Mouse (Mus musculus): ENCODE results near the gene Gm5617. TPM values are rescaled to one million over a fixed set of nuclear protein-coding genes. Genes with fewer than 3 reads are reported as not detected.
"Not testable (repeated sequence)": the region's sequence is repeated elsewhere in the genome, so short reads cannot be mapped to it uniquely, and the experiment has no call there.

The Gm5617 gene
- total and polyA plus RNA-seq, 2 experiments, result 29.4 to 82.8 TPM

DNA sequence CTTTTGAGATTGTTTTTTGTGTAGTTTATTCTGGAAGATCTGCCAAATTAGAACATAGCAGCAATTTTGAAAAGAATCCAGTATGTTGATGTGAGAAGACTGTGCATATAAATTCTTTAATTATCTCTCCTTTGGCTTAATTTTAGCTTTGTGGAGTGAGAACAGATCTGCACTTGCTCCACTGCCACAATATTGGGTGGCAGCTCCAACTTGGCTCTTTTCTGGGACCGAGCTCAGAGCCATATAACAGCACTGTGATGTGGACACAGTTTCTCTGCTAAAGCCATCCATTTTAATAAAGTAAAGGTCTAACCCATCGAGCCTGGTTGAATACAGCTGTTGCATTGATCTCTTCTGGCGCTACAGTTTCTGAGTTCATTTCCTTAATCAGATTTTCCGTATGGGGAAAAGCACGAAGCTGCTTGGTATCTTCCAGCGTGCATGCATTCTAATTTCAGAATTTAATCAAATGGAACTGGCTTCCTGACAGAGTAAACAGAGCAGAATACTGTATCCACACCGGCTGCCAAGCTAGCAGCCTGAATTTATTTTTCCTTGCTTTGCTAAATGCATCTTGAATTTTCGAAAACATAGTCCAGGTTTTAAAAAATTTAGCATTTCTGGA is 9.6 kb downstream of the Gm5617 start:
- DNase-seq (ENCODE audit: extremely low read depth, low read depth, low spot score), result no peak
- no peaks in the 10 kb centered on the region for H3K36me3 ChIP-seq (ENCODE audit: control insufficient read depth, insufficient read depth, low read length)
- TF ChIP-seq POLR2A (IDR thresholded peaks at IDR 0.05; ENCODE audit: extremely low read depth, insufficient read depth, low read length) (no peak), CTCF (IDR thresholded peaks at IDR 0.05; ENCODE audit: low read depth, low read length) (no peak)
- no peak overlapping the region for H3K4me3 ChIP-seq (ENCODE audit: insufficient read depth, low read depth, low read length)
- no peaks in the 10 kb centered on the region for H3K4me1 ChIP-seq (ENCODE audit: control insufficient read depth, insufficient read depth, low read length)
- H3K27ac ChIP-seq (replicated peaks; ENCODE audit: insufficient read depth, low read depth, low read length), result no peak overlapping the region
- 71% methylated on average over 8 of the region's 8 CpGs for WGBS
- no peak overlapping the region for H3K9ac ChIP-seq (ENCODE audit: low read depth, low read length)
- no peaks in the 10 kb centered on the region for H3K79me2 ChIP-seq (ENCODE audit: control insufficient read depth, insufficient read depth, low read length)
- no peaks in the 10 kb centered on the region for H3K27me3 ChIP-seq (ENCODE audit: control insufficient read depth, insufficient read depth, low read length)

DNA sequence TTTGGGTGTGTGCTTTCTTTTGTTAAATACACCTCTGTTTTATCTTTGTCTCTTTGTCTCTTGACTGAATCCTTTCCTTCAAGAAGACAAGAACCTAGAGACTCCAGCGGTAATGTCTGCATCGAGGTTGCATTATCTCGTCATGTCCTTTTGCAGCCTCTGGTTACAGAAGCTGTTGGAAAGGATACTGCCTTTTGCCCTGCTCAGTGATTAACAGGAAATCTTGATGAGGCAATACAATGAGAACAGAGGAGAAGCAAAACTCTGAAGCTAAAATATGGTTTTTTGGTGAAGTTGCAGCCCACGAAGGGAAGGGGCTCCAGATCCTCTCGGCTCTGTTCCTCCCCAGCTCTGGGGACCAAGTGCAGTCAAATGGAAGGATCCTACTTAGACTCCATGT is 14.9 kb downstream of the Gm5617 start:
- Histone ChIP-seq H3K4me1 (ENCODE audit: control insufficient read depth, insufficient read depth, low read length) (no peaks in the 10 kb centered on the region), H3K27me3 (ENCODE audit: control insufficient read depth, insufficient read depth, low read length) (no peaks in the 10 kb centered on the region), H3K27ac (replicated peaks; ENCODE audit: insufficient read depth, low read depth, low read length) (no peak overlapping the region), H3K9ac (ENCODE audit: low read depth, low read length) (no peak overlapping the region), H3K36me3 (ENCODE audit: control insufficient read depth, insufficient read depth, low read length) (no peaks in the 10 kb centered on the region), H3K4me3 (ENCODE audit: insufficient read depth, low read depth, low read length) (no peak overlapping the region), H3K79me2 (ENCODE audit: control insufficient read depth, insufficient read depth, low read length) (no peaks in the 10 kb centered on the region)
- TF ChIP-seq POLR2A (IDR thresholded peaks at IDR 0.05; ENCODE audit: extremely low read depth, insufficient read depth, low read length), result no peak
- no peak for TF ChIP-seq CTCF (IDR thresholded peaks at IDR 0.05; ENCODE audit: low read depth, low read length)
- WGBS, result 81% methylated on average over 5 of the region's 5 CpGs
- DNase-seq (ENCODE audit: extremely low read depth, low read depth, low spot score), result no peak

DNA sequence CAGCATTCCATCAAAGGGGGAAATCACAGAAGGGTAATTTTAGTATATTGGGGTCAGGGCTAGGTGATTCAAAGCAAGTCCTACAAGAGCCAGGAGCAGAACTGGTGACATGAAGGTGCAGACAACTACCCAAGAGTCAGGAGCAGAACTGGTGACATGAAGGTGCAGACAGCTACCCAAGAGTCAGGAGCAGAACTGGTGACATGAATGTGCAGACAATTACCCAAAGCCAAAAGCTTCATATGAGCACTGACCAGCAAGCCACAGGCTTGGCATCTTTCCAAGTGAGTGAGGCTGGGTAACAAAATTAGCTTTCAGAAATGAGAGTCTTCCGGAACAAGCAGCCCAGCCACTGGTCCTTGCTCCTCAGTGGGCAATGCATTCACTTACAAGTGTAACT is 20.1 kb downstream of the Gm5617 start:
- WGBS, result 79% methylated on average over 1 of the region's 1 CpGs
- Histone ChIP-seq H3K4me3 (ENCODE audit: insufficient read depth, low read depth, low read length) (no peak overlapping the region), H3K79me2 (ENCODE audit: control insufficient read depth, insufficient read depth, low read length) (no peaks in the 10 kb centered on the region), H3K9ac (ENCODE audit: low read depth, low read length) (no peak overlapping the region), H3K27me3 (ENCODE audit: control insufficient read depth, insufficient read depth, low read length) (no peaks in the 10 kb centered on the region), H3K4me1 (ENCODE audit: control insufficient read depth, insufficient read depth, low read length) (no peaks in the 10 kb centered on the region), H3K27ac (replicated peaks; ENCODE audit: insufficient read depth, low read depth, low read length) (no peak overlapping the region), H3K36me3 (ENCODE audit: control insufficient read depth, insufficient read depth, low read length) (no peaks in the 10 kb centered on the region)
- no peak for DNase-seq (ENCODE audit: extremely low read depth, low read depth, low spot score)
- TF ChIP-seq CTCF (IDR thresholded peaks at IDR 0.05; ENCODE audit: low read depth, low read length) (no peak), POLR2A (IDR thresholded peaks at IDR 0.05; ENCODE audit: extremely low read depth, insufficient read depth, low read length) (no peak)

DNA sequence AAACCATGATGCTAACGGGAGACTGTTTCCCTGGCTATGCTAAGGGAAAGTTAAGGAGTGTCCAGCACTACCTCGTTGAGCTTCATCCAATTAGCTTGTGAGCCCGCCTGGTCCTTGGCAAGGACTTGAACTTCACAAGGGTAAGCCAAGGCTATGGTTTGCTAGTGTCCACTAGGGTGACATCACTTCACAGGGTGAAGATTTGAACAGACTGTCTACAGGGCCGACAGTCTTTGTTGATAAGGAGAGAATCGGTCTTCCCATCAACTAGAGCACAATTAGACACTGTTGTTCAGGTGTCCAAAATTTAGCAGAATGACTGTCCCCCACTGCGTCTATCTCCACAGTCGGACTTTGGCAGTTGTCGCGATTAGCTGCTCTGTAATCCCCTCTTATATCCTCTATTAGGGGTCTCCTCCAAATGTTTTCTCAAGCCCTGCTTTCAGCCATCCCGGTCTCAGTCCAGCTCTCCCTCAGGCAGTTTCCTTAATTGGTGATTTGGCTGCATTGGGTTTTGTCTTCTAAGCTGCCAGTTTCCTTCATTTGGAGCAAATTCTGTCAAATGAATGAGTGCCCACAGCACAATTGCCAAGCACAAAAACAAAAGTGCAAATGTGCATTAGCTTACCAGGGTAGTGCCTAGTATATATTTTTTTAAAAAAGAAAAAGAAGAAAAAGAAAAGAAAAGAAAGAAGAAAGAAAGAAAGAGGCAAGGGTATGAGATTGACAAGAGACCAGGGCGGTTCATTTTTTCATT is 21.6 kb downstream of the Gm5617 start:
- Histone ChIP-seq H3K27me3 (ENCODE audit: control insufficient read depth, insufficient read depth, low read length) (no peaks in the 10 kb centered on the region), H3K36me3 (ENCODE audit: control insufficient read depth, insufficient read depth, low read length) (no peaks in the 10 kb centered on the region), H3K27ac (replicated peaks; ENCODE audit: insufficient read depth, low read depth, low read length) (no peak overlapping the region), H3K9ac (ENCODE audit: low read depth, low read length) (no peak overlapping the region), H3K79me2 (ENCODE audit: control insufficient read depth, insufficient read depth, low read length) (no peaks in the 10 kb centered on the region), H3K4me3 (ENCODE audit: insufficient read depth, low read depth, low read length) (no peak overlapping the region), H3K4me1 (ENCODE audit: control insufficient read depth, insufficient read depth, low read length) (no peaks in the 10 kb centered on the region)
- WGBS, result 91% methylated on average over 11 of the region's 11 CpGs
- DNase-seq (ENCODE audit: extremely low read depth, low read depth, low spot score), result no peak
- TF ChIP-seq POLR2A (IDR thresholded peaks at IDR 0.05; ENCODE audit: extremely low read depth, insufficient read depth, low read length) (no peak), CTCF (IDR thresholded peaks at IDR 0.05; ENCODE audit: low read depth, low read length) (no peak)

DNA sequence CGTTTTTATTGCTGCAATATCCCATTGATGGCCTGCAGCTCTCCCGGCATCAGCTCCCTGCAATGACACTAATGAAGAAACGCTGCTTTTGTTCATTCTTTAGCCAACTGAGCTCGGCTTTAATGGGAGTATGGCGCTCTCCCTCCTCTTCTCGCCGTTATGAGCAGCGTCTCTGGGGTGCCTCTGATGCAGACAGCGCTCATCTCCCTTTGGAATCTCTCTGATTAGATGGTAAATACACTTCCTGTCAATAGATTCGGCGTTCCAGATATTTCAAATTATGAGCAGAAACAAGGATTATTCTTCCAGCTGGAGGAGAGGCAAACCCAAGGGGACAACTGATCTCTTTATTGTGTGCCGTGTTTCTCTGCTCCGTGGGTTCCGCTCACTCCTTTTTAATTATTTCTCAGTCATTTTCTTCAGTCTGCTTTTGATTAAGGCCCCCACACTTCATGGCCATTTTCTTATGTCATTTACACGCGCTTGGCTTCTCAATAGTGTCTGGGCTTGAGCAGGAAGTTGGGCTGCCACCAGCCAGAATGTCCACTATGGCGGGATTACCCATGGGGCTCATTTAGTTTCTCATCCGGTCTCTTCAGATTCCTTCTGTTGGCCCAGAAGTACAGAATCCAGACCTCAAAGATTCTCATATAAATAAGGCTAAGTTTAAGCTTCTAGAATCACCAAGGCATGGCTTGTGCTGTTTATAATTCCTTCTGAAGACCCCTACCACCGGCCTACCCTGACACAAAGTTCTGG is 22.3 kb downstream of the Gm5617 start:
- Histone ChIP-seq H3K9ac (ENCODE audit: low read depth, low read length) (no peak overlapping the region), H3K4me3 (ENCODE audit: insufficient read depth, low read depth, low read length) (no peak overlapping the region), H3K27ac (replicated peaks; ENCODE audit: insufficient read depth, low read depth, low read length) (no peak overlapping the region), H3K27me3 (ENCODE audit: control insufficient read depth, insufficient read depth, low read length) (no peaks in the 10 kb centered on the region), H3K4me1 (ENCODE audit: control insufficient read depth, insufficient read depth, low read length) (no peaks in the 10 kb centered on the region), H3K36me3 (ENCODE audit: control insufficient read depth, insufficient read depth, low read length) (no peaks in the 10 kb centered on the region), H3K79me2 (ENCODE audit: control insufficient read depth, insufficient read depth, low read length) (no peaks in the 10 kb centered on the region)
- DNase-seq (ENCODE audit: extremely low read depth, low read depth, low spot score), result no peak
- no peak for TF ChIP-seq CTCF (IDR thresholded peaks at IDR 0.05; ENCODE audit: low read depth, low read length)
- no peak for TF ChIP-seq POLR2A (IDR thresholded peaks at IDR 0.05; ENCODE audit: extremely low read depth, insufficient read depth, low read length)
- 88% methylated on average over 19 of the region's 19 CpGs for WGBS

DNA sequence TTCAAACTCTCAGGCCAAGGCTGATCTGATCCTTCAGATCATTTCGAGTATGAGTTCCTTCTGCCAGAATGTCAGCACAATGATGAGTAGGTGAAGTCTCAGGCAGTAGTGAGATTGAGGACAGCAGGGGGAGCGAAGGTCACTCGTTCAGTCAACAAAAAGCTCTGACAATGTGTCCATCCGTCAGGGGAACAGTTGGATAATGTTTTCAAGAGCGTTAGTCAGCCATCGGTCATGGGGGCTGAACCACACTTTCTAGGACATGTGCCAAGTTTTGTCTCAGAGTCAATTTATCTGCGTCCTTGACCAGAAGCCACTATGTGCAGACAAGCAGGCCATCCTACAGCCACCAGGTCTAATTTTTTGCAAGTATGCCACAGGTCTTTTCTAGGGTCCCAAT is 25.2 kb downstream of the Gm5617 start:
- 7% methylated on average over 5 of the region's 7 CpGs for WGBS
- H3K27ac ChIP-seq (replicated peaks; ENCODE audit: insufficient read depth, low read depth, low read length); H3K4me1 ChIP-seq (ENCODE audit: control insufficient read depth, insufficient read depth, low read length); H3K27me3 ChIP-seq (ENCODE audit: control insufficient read depth, insufficient read depth, low read length); H3K9ac ChIP-seq (ENCODE audit: low read depth, low read length); DNase-seq (ENCODE audit: extremely low read depth, low read depth, low spot score); H3K79me2 ChIP-seq (ENCODE audit: control insufficient read depth, insufficient read depth, low read length); H3K4me3 ChIP-seq (ENCODE audit: insufficient read depth, low read depth, low read length); H3K36me3 ChIP-seq (ENCODE audit: control insufficient read depth, insufficient read depth, low read length): not testable (repeated sequence)

Data from liver, adult 2 months (tissue).